Mouse (Mus musculus) hindbrain, postnatal 0 days (tissue): ENCODE measurements around the gene Synpo2. TPM values are rescaled to one million over a fixed set of nuclear protein-coding genes. Genes with fewer than 3 reads are reported as not detected.

ENCODE experiments used
- ATAC-seq: fragments of 200-750 bp; cut with Nextera tagmentation; 2 replicates; pipeline ENCODE4 v1.8.0; 2017; ENCODE audit warnings: mild to moderate bottlenecking, moderate TSS enrichment, moderate library complexity
- DNase-seq: peaks from one replicate; pipeline ENCODE4 v3.0.0-alpha.2; 2015; ENCODE audit warnings: low spot score
- H3K27ac ChIP-seq: fragments of 300-500 bp; sonication (generic); 2 replicates; pipeline ENCODE4 v1.5.1; 2014; ENCODE audit warnings: mild to moderate bottlenecking
- H3K27me3 ChIP-seq: fragments of 300-500 bp; sonication (generic); 2 replicates; pipeline ENCODE4 v1.6.1; 2014; ENCODE audit warnings: low read length, mixed read lengths; ENCODE audit not compliant: insufficient read depth
- H3K36me3 ChIP-seq: fragments of 300-500 bp; sonication (generic); 2 replicates; pipeline ENCODE4 v1.6.1; 2014; ENCODE audit warnings: low read length, mixed read lengths; ENCODE audit not compliant: insufficient read depth
- H3K4me1 ChIP-seq: fragments of 300-500 bp; sonication (generic); 2 replicates; pipeline ENCODE4 v1.6.1; 2014; ENCODE audit warnings: antibody characterized with exemption, low read length, mixed read lengths; ENCODE audit not compliant: insufficient read depth
- H3K4me2 ChIP-seq: fragments of 300-500 bp; sonication (generic); 2 replicates; pipeline ENCODE4 v1.6.1; 2014; ENCODE audit warnings: low read depth, mild to moderate bottlenecking, low read length, moderate library complexity, mixed read lengths
- H3K4me3 ChIP-seq: fragments of 300-500 bp; sonication (generic); 2 replicates; pipeline ENCODE4 v1.5.1; 2014; ENCODE audit warnings: low read length
- H3K9ac ChIP-seq: fragments of 300-500 bp; sonication (generic); replicated peaks from 2 replicates; pipeline ENCODE4 v1.6.1; 2014; ENCODE audit warnings: mild to moderate bottlenecking, low read length, moderate library complexity, mixed read lengths
- H3K9me3 ChIP-seq: fragments of 300-500 bp; sonication (generic); 2 replicates; pipeline ENCODE4 v1.6.1; 2016; ENCODE audit warnings: low read length, mixed read lengths
- CTCF ChIP-seq: IDR thresholded peaks from 2 replicates; pipeline ENCODE4 v1.5.1; 2016; ENCODE audit warnings: antibody characterized with exemption, control low read depth, low read depth
- WGBS: fragments of 180-500 bp; shearing (Covaris S2); extraction: QIAGEN DNeasy Blood & Tissue Kit; methylation state at CpG from one replicate; pipeline ENCODE4 v1.1.7; 2014; 5-methylcytosine and 5-hydroxymethylcytosine counted together
- polyA plus RNA-seq: library from polyadenylated mRNA; unstranded; fragments of >200 nt; fragmentation: Nextera tagmentation; extraction: Ambion mirVana; gene quantifications from 2 replicates; pipeline ENCODE4 v1.2.1, GENCODE M21; 2015
- total RNA-seq: library from RNA; depleted of rRNA; stranded (reverse); fragments of >200 nt; gene quantifications from 2 replicates; pipeline ENCODE4 v1.2.3, GENCODE M21; 2014

The Synpo2 gene
- total and polyA plus RNA-seq, 2 experiments from 2014 or later, result 1.2 TPM

GRCm38 (mm10) chr3:123101761-123102160, 134.2 kb downstream of the Synpo2 start:
- Histone ChIP-seq H3K4me2 (no peak overlapping the region), H3K27me3 (no peaks in the 10 kb centered on the region), H3K36me3 (no peaks in the 10 kb centered on the region), H3K9me3 (no peaks in the 10 kb centered on the region), H3K9ac (no peak overlapping the region), H3K4me3 (no peak overlapping the region), H3K4me1 (no peaks in the 10 kb centered on the region), H3K27ac (no peak overlapping the region)
- DNase-seq (no peak), ATAC-seq (no peak)
- TF ChIP-seq CTCF, result no peak
- 89% methylated on average over 2 of the region's 2 CpGs for WGBS

GRCm38 (mm10) chr3:123095111-123095510, 140.8 kb downstream of the Synpo2 start:
- no peak for DNase-seq
- no peak overlapping the region for H3K4me3 ChIP-seq
- H3K9ac ChIP-seq, result no peak overlapping the region
- H3K4me2 ChIP-seq, result no peak overlapping the region
- 0 out of 2 replicates have a peak, but pooled peaks cover 8% of the 10 kb centered on the region for H3K4me1 ChIP-seq
- H3K9me3 ChIP-seq, result no peaks in the 10 kb centered on the region
- H3K36me3 ChIP-seq, result no peaks in the 10 kb centered on the region
- WGBS, result 86% methylated on average over 2 of the region's 2 CpGs
- TF ChIP-seq CTCF, result no peak
- no peak overlapping the region for H3K27ac ChIP-seq
- no peak for ATAC-seq
- H3K27me3 ChIP-seq, result no peaks in the 10 kb centered on the region

GRCm38 (mm10) chr3:123093640-123094361, 142.1 kb downstream of the Synpo2 start:
- H3K4me1 ChIP-seq, result 0 out of 2 replicates have a peak, but pooled peaks cover 8% of the 10 kb centered on the region
- WGBS, result 71% methylated on average over 11 of the region's 11 CpGs
- no peaks in the 10 kb centered on the region for H3K36me3 ChIP-seq
- no peak for ATAC-seq
- H3K4me2 ChIP-seq, result no peak overlapping the region
- H3K4me3 ChIP-seq, result no peak overlapping the region
- TF ChIP-seq CTCF, result no peak
- no peaks in the 10 kb centered on the region for H3K9me3 ChIP-seq
- H3K27ac ChIP-seq, result no peak overlapping the region; the same call in 1 of the 2 replicates
- H3K27me3 ChIP-seq, result no peaks in the 10 kb centered on the region
- no peak overlapping the region for H3K9ac ChIP-seq
- DNase-seq, result no peak

- Histone ChIP-seq H3K4me3 (no peak overlapping the region), H3K4me2 (no peak overlapping the region), H3K27ac (no peak overlapping the region; the same call in 1 of the 2 replicates), H3K36me3 (no peaks in the 10 kb centered on the region), H3K9me3 (no peaks in the 10 kb centered on the region), H3K27me3 (no peaks in the 10 kb centered on the region), H3K4me1 (0 out of 2 replicates have a peak, but pooled peaks cover 8% of the 10 kb centered on the region), H3K9ac (no peak overlapping the region)
- TF ChIP-seq CTCF, result no peak
- peak; percentile 69 for ATAC-seq
- DNase-seq, result peak; percentile 74
- WGBS, result 42% methylated on average over 12 of the region's 12 CpGs
Observed at GRCm38 (mm10) chr3:123092913-123093639, 142.9 kb downstream of the Synpo2 start.

- Histone ChIP-seq H3K9me3 (no peaks in the 10 kb centered on the region), H3K4me1 (0 out of 2 replicates have a peak, but pooled peaks cover 8% of the 10 kb centered on the region), H3K36me3 (no peaks in the 10 kb centered on the region), H3K27ac (peak overlapping the region; percentile 11; the same call in 1 of the 2 replicates), H3K9ac (no peak overlapping the region), H3K27me3 (no peaks in the 10 kb centered on the region), H3K4me3 (no peak overlapping the region), H3K4me2 (no peak overlapping the region)
- WGBS, result 39% methylated on average over 6 of the region's 6 CpGs
- no peak for TF ChIP-seq CTCF
- no peak for ATAC-seq
- DNase-seq, result no peak
Observed at GRCm38 (mm10) chr3:123092442-123092841, 143.5 kb downstream of the Synpo2 start.

- ATAC-seq (no peak), DNase-seq (no peak)
- 84% methylated on average over 11 of the region's 11 CpGs for WGBS
- no peaks in the 10 kb centered on the region for H3K27me3 ChIP-seq
- H3K9ac ChIP-seq, result no peak overlapping the region
- no peak overlapping the region for H3K27ac ChIP-seq
- H3K9me3 ChIP-seq, result no peaks in the 10 kb centered on the region
- no peak overlapping the region for H3K4me3 ChIP-seq
- H3K4me1 ChIP-seq, result 0 out of 2 replicates have a peak, but pooled peaks cover 8% of the 10 kb centered on the region
- TF ChIP-seq CTCF, result no peak
- no peaks in the 10 kb centered on the region for H3K36me3 ChIP-seq
- no peak overlapping the region for H3K4me2 ChIP-seq
Observed at GRCm38 (mm10) chr3:123089297-123090020, 146.5 kb downstream of the Synpo2 start.
